Mouse (Mus musculus): ENCODE results near the gene Atp6v0a2. TPM values are rescaled to one million over a fixed set of nuclear protein-coding genes. Genes with fewer than 3 reads are reported as not detected.
A peak's percentile ranks its signal among the peaks of the same experiment; 100 is the strongest.

The Atp6v0a2 gene
- polyA plus RNA-seq, 1 experiment from 2014 or later = 38.5 TPM

DNA sequence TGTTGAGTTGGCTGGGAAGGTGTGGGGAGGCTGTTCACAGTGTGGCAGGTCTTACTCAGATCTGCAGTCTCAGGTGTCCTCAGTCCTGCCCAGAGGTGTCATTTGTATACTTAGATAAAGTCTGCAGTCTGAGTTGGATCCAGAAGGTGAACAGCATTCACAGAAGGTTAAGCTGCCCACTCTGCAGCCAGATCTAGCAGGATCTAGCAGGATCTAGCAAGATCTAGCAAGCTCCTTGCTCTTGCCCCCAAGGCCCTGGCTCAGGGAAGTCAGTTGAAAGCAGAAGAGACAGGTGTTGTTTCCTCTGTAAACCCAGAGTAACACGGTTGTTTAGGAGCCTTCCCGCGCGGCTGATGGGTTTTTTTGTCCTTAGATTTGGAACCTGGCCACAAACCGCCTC is 85.4 kb downstream of the Atp6v0a2 start:
- Histone ChIP-seq H3K36me3 (peaks cover 83% of the 10 kb centered on the region), H3K9ac (no peak overlapping the region), H3K4me1 (replicated peaks) (no peaks in the 10 kb centered on the region), H3K4me2 (no peak overlapping the region), H3K9me3 (no peaks in the 10 kb centered on the region), H3K4me3 (no peak overlapping the region), H3K27me3 (no peaks in the 10 kb centered on the region), H3K27ac (replicated peaks) (no peak overlapping the region)
- WGBS = 87% methylated on average over 5 of the region's 5 CpGs
- no peak for ATAC-seq (ENCODE audit: low read depth)

GRCm38 (mm10) chr5:124715135-124715534 is 86.8 kb downstream of the Atp6v0a2 start:
- H3K9ac ChIP-seq = no peak overlapping the region
- H3K36me3 ChIP-seq = peaks cover 97% of the 10 kb centered on the region
- no peaks in the 10 kb centered on the region for H3K27me3 ChIP-seq
- no peak for ATAC-seq (ENCODE audit: low read depth)
- H3K4me3 ChIP-seq = no peak overlapping the region
- 94% methylated on average over 8 of the region's 8 CpGs for WGBS
- no peak overlapping the region for H3K27ac ChIP-seq (replicated peaks)
- no peaks in the 10 kb centered on the region for H3K9me3 ChIP-seq
- no peak overlapping the region for H3K4me2 ChIP-seq
- no peaks in the 10 kb centered on the region for H3K4me1 ChIP-seq (replicated peaks)

DNA sequence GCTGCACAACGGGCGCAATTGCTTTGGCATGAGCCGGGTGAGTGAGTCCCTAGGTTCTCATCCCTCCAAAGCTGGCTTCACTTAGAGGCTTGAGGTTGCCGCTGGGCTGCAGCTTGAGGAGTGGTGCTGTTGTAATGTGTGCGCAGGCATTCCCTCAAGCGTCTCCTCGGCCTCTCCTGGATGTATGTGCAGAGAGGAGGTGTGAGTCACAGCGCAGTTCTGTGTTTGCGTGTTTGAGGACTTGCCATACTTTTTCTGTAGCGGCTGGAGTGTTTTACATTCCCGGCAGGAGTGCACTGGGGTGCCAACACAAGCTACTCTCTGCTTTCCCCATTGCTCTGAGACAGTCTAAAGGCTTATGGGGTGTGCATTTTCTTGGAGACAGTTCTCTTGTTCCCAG is 89.6 kb downstream of the Atp6v0a2 start:
- 95% methylated on average over 11 of the region's 11 CpGs for WGBS
- Histone ChIP-seq H3K9ac (no peak overlapping the region), H3K4me2 (no peak overlapping the region), H3K36me3 (peaks cover 99% of the 10 kb centered on the region), H3K4me1 (replicated peaks) (no peaks in the 10 kb centered on the region), H3K4me3 (no peak overlapping the region), H3K27me3 (no peaks in the 10 kb centered on the region), H3K27ac (replicated peaks) (no peak overlapping the region), H3K9me3 (no peaks in the 10 kb centered on the region)
- ATAC-seq (ENCODE audit: low read depth) = no peak

DNA sequence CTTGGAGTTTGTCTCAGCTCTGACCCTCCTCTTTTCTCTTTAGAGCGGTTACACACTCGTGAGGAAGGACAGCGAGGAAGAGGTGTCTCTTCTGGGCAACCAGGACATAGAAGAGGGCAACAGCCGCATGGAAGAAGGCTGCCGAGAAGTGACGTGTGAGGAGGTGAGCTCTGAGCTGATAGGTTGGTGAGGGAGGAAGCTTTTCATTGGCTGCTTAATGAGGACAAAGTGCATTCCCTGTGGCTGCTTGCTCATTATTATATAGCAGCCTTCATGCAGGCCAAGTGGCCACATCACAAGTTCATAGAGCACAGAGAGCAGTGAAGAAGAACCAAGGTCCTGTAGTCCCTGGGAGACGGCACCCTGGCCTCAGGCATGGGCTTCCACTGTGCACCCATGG is 90.0 kb downstream of the Atp6v0a2 start:
- no peak overlapping the region for H3K27ac ChIP-seq (replicated peaks)
- 92% methylated on average over 7 of the region's 7 CpGs for WGBS

DNA sequence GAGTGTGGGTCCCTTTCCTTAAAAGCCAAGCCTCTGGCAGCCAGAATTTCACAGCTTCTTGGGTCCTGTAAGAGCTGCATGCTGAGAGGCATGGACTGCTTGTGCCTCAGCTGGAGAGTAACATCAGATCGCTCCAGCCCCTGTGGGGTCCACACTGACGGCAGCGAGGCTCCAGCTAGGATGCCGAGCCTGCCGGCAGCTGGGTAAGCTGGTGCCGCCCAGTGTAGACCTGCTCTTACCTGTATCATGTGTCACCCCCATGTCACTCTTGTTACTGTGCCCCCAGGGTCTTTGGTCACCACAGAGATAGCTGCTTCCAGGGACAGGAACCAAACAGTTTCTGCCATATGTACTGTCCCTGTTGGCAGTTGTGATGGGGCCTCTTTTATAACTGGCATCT is 94.7 kb downstream of the Atp6v0a2 start:
- Histone ChIP-seq H3K4me2 (no peak overlapping the region), H3K27ac (replicated peaks) (no peak overlapping the region), H3K27me3 (no peaks in the 10 kb centered on the region), H3K9ac (no peak overlapping the region), H3K9me3 (no peaks in the 10 kb centered on the region), H3K36me3 (peaks cover 65% of the 10 kb centered on the region), H3K4me3 (no peak overlapping the region), H3K4me1 (replicated peaks) (peaks cover 7% of the 10 kb centered on the region)
- 95% methylated on average over 6 of the region's 6 CpGs for WGBS
- no peak for ATAC-seq (ENCODE audit: low read depth)

More for the DNA sequence above, 90.0 kb downstream of the Atp6v0a2 start:
- H3K36me3 ChIP-seq = peaks cover 99% of the 10 kb centered on the region
- no peak overlapping the region for H3K4me2 ChIP-seq
- H3K4me1 ChIP-seq (replicated peaks) = no peaks in the 10 kb centered on the region
- H3K27me3 ChIP-seq = no peaks in the 10 kb centered on the region
- no peak for ATAC-seq (ENCODE audit: low read depth)
- no peaks in the 10 kb centered on the region for H3K9me3 ChIP-seq
- H3K9ac ChIP-seq = no peak overlapping the region
- no peak overlapping the region for H3K4me3 ChIP-seq

DNA sequence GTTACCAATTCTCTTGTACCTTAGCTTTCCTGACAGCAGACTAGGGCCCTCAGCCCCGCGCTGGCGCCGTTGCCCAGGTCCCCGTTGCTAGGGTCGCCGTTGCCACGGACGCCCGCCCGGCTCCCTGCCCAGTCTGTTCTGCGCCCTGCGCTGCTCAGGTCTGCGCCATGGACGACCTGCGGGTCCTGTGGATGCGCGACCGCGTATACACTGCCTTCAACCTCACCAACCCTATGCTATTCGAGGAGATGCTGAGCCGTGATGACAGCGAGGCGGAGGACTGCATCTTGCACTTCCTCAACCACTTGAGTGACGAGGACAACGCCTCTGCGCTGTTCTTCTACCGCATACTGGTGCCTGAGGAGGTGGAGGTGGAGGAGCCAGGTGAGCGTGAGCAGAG is 96.6 kb downstream of the Atp6v0a2 start, which contains the start of gene Dnah10:
TSS of gene Dnah10 (plus strand) at position 89 of the 400 bp plus-strand sequence.
- 9% methylated on average over 29 of the region's 29 CpGs for WGBS
- Histone ChIP-seq H3K27ac (replicated peaks) (no peak within 1 kb of the TSS), H3K4me1 (replicated peaks) (peaks cover 7% of the 10 kb centered on the region), H3K4me3 (no peak within 1 kb of the TSS), H3K4me2 (0 out of 2 replicates have a peak within 1 kb of the TSS, but pooled peaks have one; percentile 13), H3K36me3 (peaks cover 46% of the 10 kb centered on the region), H3K9me3 (no peaks in the 10 kb centered on the region), H3K9ac (0 out of 2 replicates have a peak within 1 kb of the TSS, but pooled peaks have one; percentile 8), H3K27me3 (no peaks in the 10 kb centered on the region; the same call in 1 of the 2 replicates)
- 0 out of 2 replicates have a peak, but pooled peaks have one; percentile 63 for ATAC-seq (ENCODE audit: low read depth)

DNA sequence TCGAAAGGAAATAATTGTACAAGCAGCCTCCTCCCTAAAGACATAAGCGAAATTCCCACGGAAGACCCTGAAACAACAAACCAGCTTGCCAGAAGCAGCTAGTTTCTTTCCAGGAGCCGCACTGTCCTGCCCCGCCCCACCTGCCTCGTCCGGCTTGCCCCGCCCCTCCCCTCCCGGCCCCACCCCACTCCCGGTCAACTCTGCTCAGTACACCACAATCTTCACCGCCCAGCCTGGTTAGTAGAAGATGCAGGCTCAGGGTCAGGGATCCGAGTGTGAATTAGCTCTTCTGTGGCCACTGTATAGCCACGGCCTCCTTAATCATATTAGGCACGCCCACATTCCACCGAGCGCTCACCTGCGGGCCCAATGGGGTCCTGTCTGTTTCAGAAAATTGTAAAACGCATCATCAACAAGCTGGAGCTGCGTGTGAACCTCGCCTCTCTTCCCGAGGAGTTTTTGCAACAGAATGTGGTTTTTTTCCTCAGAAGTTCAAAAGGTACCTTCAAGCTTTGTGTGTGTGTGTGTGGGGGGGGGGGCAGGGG is 101.4 kb downstream of the Atp6v0a2 start:
- 14% methylated on average over 21 of the region's 21 CpGs for WGBS
- Histone ChIP-seq H3K27ac (replicated peaks) (no peak overlapping the region), H3K4me3 (peak overlapping the region; percentile 14), H3K4me2 (peak overlapping the region; percentile 47), H3K27me3 (no peaks in the 10 kb centered on the region; the same call in 1 of the 2 replicates), H3K9me3 (no peaks in the 10 kb centered on the region), H3K9ac (no peak overlapping the region), H3K4me1 (replicated peaks) (peaks cover 5% of the 10 kb centered on the region), H3K36me3 (no peaks in the 10 kb centered on the region)
- no peak for ATAC-seq (ENCODE audit: low read depth)

- H3K4me2 ChIP-seq = no peak overlapping the region
- H3K27me3 ChIP-seq = no peaks in the 10 kb centered on the region; the same call in 1 of the 2 replicates
- no peaks in the 10 kb centered on the region for H3K4me1 ChIP-seq (replicated peaks)
- no peaks in the 10 kb centered on the region for H3K36me3 ChIP-seq
- no peaks in the 10 kb centered on the region for H3K9me3 ChIP-seq
- H3K27ac ChIP-seq (replicated peaks) = no peak overlapping the region
- no peak for ATAC-seq (ENCODE audit: low read depth)
- WGBS = 88% methylated on average over 12 of the region's 12 CpGs
- no peak overlapping the region for H3K4me3 ChIP-seq
- H3K9ac ChIP-seq = no peak overlapping the region
Measured at GRCm38 (mm10) chr5:124733961-124734360, 105.6 kb downstream of the Atp6v0a2 start.

DNA sequence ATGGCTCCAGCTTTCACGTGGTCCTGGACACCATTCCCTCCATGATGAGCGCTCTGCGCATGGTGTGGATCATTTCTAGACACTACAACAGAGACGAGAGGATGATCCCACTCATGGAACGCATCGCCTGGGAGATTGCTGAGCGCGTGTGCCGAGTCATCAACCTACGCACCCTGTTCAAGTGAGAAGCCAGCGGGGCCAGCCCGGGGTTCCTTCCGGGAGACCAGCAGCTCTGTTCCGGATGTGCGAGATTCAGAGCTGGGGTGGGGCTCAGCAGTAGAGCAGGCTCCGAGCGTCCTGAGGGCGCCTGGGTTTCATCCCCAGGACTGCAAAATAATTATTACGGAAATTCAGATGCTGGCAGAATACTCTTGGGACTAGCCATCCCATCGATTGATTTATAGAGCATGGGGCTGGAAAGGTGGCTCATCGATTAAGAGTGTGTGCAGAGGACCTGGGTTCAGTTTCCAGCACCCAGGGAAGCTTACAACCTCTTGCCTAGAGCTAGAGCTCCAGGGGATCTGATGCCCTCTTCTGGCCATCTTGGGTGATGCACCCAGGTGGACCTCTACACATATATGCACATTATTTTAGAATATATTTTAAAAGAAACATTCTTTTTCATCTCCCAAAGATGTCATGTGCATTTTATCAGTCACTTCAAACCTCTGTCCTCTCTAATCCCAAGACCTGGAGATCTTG is 113.7 kb downstream of the Atp6v0a2 start:
- 95% methylated on average over 21 of the region's 21 CpGs for WGBS
- no peak for ATAC-seq (ENCODE audit: low read depth)

DNA sequence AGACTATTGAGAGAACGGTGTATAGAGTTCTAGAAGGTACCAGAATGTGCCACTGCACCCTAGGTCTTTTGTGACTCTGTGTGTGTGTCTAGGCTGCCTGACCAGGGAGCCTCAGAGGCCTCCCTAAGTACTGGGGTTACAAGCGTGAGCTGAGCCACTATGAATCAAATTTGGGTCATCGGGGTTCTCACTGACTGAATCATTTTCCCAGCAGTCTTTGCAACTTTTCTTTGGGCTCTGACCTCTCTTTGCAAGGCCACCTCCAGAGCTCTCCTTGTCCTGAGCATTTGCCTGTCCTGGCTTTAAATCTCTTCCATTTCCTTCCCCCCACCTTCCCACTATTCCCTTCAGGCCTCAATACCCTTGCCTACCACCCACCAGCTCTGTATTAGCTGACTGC is 115.5 kb downstream of the Atp6v0a2 start:
- no peak for ATAC-seq (ENCODE audit: low read depth)
- no peak overlapping the region for H3K4me3 ChIP-seq
- no peaks in the 10 kb centered on the region for H3K4me1 ChIP-seq (replicated peaks)
- H3K9me3 ChIP-seq = peaks cover 8% of the 10 kb centered on the region; the same call in 1 of the 2 replicates
- H3K4me2 ChIP-seq = no peak overlapping the region
- no peaks in the 10 kb centered on the region for H3K36me3 ChIP-seq
- 83% methylated on average over 3 of the region's 3 CpGs for WGBS
- no peak overlapping the region for H3K27ac ChIP-seq (replicated peaks)
- no peak overlapping the region for H3K9ac ChIP-seq
- H3K27me3 ChIP-seq = no peaks in the 10 kb centered on the region

More for the DNA sequence above, 113.7 kb downstream of the Atp6v0a2 start:
- Histone ChIP-seq H3K4me1 (replicated peaks) (no peaks in the 10 kb centered on the region), H3K4me3 (no peak overlapping the region), H3K4me2 (no peak overlapping the region), H3K9me3 (peaks cover 8% of the 10 kb centered on the region; the same call in 1 of the 2 replicates), H3K9ac (no peak overlapping the region), H3K36me3 (no peaks in the 10 kb centered on the region), H3K27ac (replicated peaks) (no peak overlapping the region), H3K27me3 (no peaks in the 10 kb centered on the region)

DNA sequence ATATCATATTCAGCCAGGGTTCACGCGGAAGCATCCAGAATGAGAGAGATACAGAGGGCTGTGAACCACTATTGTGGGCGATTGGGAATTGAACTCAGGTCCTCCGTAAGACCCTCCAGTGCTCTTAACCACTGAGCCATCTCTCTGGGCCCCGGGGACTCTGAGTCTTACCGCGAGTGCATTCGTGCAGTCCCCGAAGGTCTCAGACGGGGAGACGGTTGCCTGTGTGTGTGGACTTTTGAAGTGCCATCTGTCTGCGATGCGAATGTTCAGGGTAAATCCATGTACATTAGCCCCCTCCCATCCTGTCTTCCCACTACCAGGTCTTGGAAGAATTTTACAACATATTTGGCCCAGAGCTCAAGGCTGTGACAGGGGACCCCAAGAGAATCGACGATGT is 117.8 kb downstream of the Atp6v0a2 start:
- Histone ChIP-seq H3K4me1 (replicated peaks) (no peaks in the 10 kb centered on the region), H3K27ac (replicated peaks) (no peak overlapping the region), H3K4me2 (no peak overlapping the region), H3K9ac (no peak overlapping the region), H3K4me3 (no peak overlapping the region), H3K27me3 (no peaks in the 10 kb centered on the region), H3K36me3 (no peaks in the 10 kb centered on the region), H3K9me3 (peaks cover 5% of the 10 kb centered on the region; the same call in 1 of the 2 replicates)
- 94% methylated on average over 15 of the region's 15 CpGs for WGBS
- no peak for ATAC-seq (ENCODE audit: low read depth)

GRCm38 (mm10) chr5:124748296-124748695 is 119.9 kb downstream of the Atp6v0a2 start:
- H3K4me3 ChIP-seq = no peak overlapping the region
- H3K4me1 ChIP-seq (replicated peaks) = no peaks in the 10 kb centered on the region
- no peaks in the 10 kb centered on the region for H3K36me3 ChIP-seq
- WGBS = 89% methylated on average over 18 of the region's 18 CpGs
- no peak overlapping the region for H3K9ac ChIP-seq
- no peaks in the 10 kb centered on the region for H3K9me3 ChIP-seq
- no peak for ATAC-seq (ENCODE audit: low read depth)
- no peaks in the 10 kb centered on the region for H3K27me3 ChIP-seq
- H3K4me2 ChIP-seq = no peak overlapping the region
- no peak overlapping the region for H3K27ac ChIP-seq (replicated peaks)

Measured in neural tube, embryonic 13.5 days (tissue).